Mouse (Mus musculus): ENCODE data around the gene Clcn1. TPM values are rescaled to one million over a fixed set of nuclear protein-coding genes. Genes with fewer than 3 reads are reported as not detected.

The Clcn1 gene
- polyA plus RNA-seq, 1 experiment, result 0.79 TPM

GRCm38 (mm10) chr6:42362497-42362896 is 76.0 kb downstream of the Clcn1 start:
- H3K27ac ChIP-seq (replicated peaks; ENCODE audit: low read depth, low read length), result no peak overlapping the region

GRCm38 (mm10) chr6:42362974-42363373 is 76.5 kb downstream of the Clcn1 start:
- Histone ChIP-seq H3K4me3 (ENCODE audit: insufficient read depth, low read depth, low read length) (no peak overlapping the region), H3K27ac (replicated peaks; ENCODE audit: low read depth, low read length) (no peak overlapping the region), H3K4me1 (ENCODE audit: control insufficient read depth, insufficient read depth, insufficient read length, low read length) (peaks cover 11% of the 10 kb centered on the region)

More at GRCm38 (mm10) chr6:42362497-42362896, 76.0 kb downstream of the Clcn1 start:
- Histone ChIP-seq H3K4me1 (ENCODE audit: control insufficient read depth, insufficient read depth, insufficient read length, low read length) (peaks cover 11% of the 10 kb centered on the region), H3K4me3 (ENCODE audit: insufficient read depth, low read depth, low read length) (no peak overlapping the region)

- H3K4me1 ChIP-seq (ENCODE audit: control insufficient read depth, insufficient read depth, insufficient read length, low read length), result peaks cover 7% of the 10 kb centered on the region
- H3K27ac ChIP-seq (replicated peaks; ENCODE audit: low read depth, low read length), result no peak overlapping the region
- no peak overlapping the region for H3K4me3 ChIP-seq (ENCODE audit: insufficient read depth, low read depth, low read length)
These were observed 77.6 kb downstream of the Clcn1 start for GRCm38 (mm10) chr6:42364066-42364465.

GRCm38 (mm10) chr6:42364607-42365006 is 78.1 kb downstream of the Clcn1 start:
- H3K4me3 ChIP-seq (ENCODE audit: insufficient read depth, low read depth, low read length), result no peak overlapping the region
- no peak overlapping the region for H3K27ac ChIP-seq (replicated peaks; ENCODE audit: low read depth, low read length)
- H3K4me1 ChIP-seq (ENCODE audit: control insufficient read depth, insufficient read depth, insufficient read length, low read length), result peaks cover 3% of the 10 kb centered on the region

GRCm38 (mm10) chr6:42365215-42365614 is 78.7 kb downstream of the Clcn1 start:
- H3K4me3 ChIP-seq (ENCODE audit: insufficient read depth, low read depth, low read length), result no peak overlapping the region
- no peak overlapping the region for H3K27ac ChIP-seq (replicated peaks; ENCODE audit: low read depth, low read length)
- no peaks in the 10 kb centered on the region; the same call in 1 of the 2 replicates for H3K4me1 ChIP-seq (ENCODE audit: control insufficient read depth, insufficient read depth, insufficient read length, low read length)

Other genes with a start within 250 kb of the Clcn1 start
- gene Sva, start 248.3 kb upstream of the Clcn1 start, polyA plus RNA-seq (2012; ENCODE audit: insufficient read depth, insufficient read length, missing spikeins), result not detected in 2 replicates
- gene Tas2r139, start 145.7 kb upstream of the Clcn1 start, polyA plus RNA-seq (2012; ENCODE audit: insufficient read depth, insufficient read length, missing spikeins), result not detected in 2 replicates
- not detected in 2 replicates for gene Tas2r144, start 71.4 kb upstream of the Clcn1 start, polyA plus RNA-seq (2012; ENCODE audit: insufficient read depth, insufficient read length, missing spikeins)
- 117 and 158 TPM in 2 replicates for gene Gstk1, start 40.8 kb upstream of the Clcn1 start, polyA plus RNA-seq (2012; ENCODE audit: insufficient read depth, insufficient read length, missing spikeins)
- gene Tmem139, start 24.7 kb upstream of the Clcn1 start, polyA plus RNA-seq (2012; ENCODE audit: insufficient read depth, insufficient read length, missing spikeins), result 1.2 and 1.7 TPM in 2 replicates
- 3.7 and 7.1 TPM in 2 replicates for gene Casp2, start 21.7 kb upstream of the Clcn1 start, polyA plus RNA-seq (2012; ENCODE audit: insufficient read depth, insufficient read length, missing spikeins)
- gene Fam131b, start 38.0 kb downstream of the Clcn1 start, polyA plus RNA-seq (2012; ENCODE audit: insufficient read depth, insufficient read length, missing spikeins), result not detected in 2 replicates
- gene Zyx, start 62.9 kb downstream of the Clcn1 start, polyA plus RNA-seq (2012; ENCODE audit: insufficient read depth, insufficient read length, missing spikeins), result 16.2 and 22.0 TPM in 2 replicates
- not detected in 2 replicates for gene Epha1, start 86.6 kb downstream of the Clcn1 start, polyA plus RNA-seq (2012; ENCODE audit: insufficient read depth, insufficient read length, missing spikeins)
- not detected in 2 replicates for gene Tas2r143, start 113.6 kb downstream of the Clcn1 start, polyA plus RNA-seq (2012; ENCODE audit: insufficient read depth, insufficient read length, missing spikeins)
- not detected in 2 replicates for gene Tas2r135, start 118.7 kb downstream of the Clcn1 start, polyA plus RNA-seq (2012; ENCODE audit: insufficient read depth, insufficient read length, missing spikeins)
- not detected in 2 replicates for gene Tas2r126, start 147.8 kb downstream of the Clcn1 start, polyA plus RNA-seq (2012; ENCODE audit: insufficient read depth, insufficient read length, missing spikeins)
- not detected in 2 replicates for gene Olfr458, start 178.5 kb downstream of the Clcn1 start, polyA plus RNA-seq (2012; ENCODE audit: insufficient read depth, insufficient read length, missing spikeins)
- not detected in 2 replicates for gene Olfr457, start 189.7 kb downstream of the Clcn1 start, polyA plus RNA-seq (2012; ENCODE audit: insufficient read depth, insufficient read length, missing spikeins)
- gene Olfr456, start 200.5 kb downstream of the Clcn1 start, polyA plus RNA-seq (2012; ENCODE audit: insufficient read depth, insufficient read length, missing spikeins), result not detected in 2 replicates

Data from brown adipose tissue, adult 24 weeks (tissue).